Mouse (Mus musculus): ENCODE results near the gene Ccdc22.

DNA sequence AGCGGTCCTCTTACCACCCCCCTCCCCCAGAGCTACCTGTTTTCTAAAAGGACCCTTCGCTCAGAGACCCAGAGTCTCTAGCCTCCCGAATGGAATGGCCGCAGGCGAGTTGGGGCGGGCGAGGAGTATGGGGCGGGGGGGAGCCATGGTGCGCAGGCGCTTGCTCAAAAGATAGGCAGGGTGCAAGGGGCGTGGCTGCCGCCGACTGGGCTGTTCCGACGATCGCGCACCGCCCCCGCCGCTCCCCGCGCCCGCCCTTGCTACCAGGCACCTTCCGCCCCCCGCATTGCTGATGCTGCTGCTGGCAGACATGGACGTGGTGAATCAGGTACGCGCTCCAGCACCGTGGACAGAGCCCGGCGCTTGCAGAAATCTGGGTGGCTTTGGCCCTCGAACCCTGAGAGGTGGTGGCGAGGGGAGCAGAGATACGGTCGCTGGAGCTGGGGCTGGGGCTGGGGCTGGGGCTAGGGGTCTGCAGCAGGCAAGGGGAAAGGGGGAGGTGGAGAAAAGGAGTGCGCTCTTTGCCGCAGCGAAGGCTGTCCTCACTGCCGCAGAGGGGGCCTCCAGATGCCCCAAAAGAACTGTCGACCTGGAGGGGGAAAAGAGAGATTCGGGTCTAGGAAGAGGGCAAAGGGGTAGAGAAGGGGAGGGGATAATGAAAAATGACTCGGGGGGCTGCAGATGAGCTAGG, 33.2 kb upstream of the Ccdc22 start, which contains the start of gene Syp:
- TF ChIP-seq USF1 (IDR thresholded peaks at IDR 0.05; ENCODE audit: low read depth) (no peak), POLR2A (IDR thresholded peaks at IDR 0.05; ENCODE audit: insufficient read length, low read depth) (no peak)

All from myocyte (in vitro differentiated cells).